Mouse (Mus musculus) testis, adult 2 months (tissue): ENCODE results near the gene Wdr78. TPM values are rescaled to one million over a fixed set of nuclear protein-coding genes. Genes with fewer than 3 reads are reported as not detected.

Experiments
- H3K27ac ChIP-seq: fragments of 200-500 bp; 2 replicates; pipeline ENCODE4 v1.5.1; 2012; ENCODE audit warnings: low read depth, low read length; ENCODE audit not compliant: control insufficient read depth, insufficient read depth
- H3K27me3 ChIP-seq: fragments of 200-500 bp; 2 replicates; pipeline ENCODE4 v1.6.1; 2012; ENCODE audit warnings: mild to moderate bottlenecking, low read length, moderate library complexity; ENCODE audit not compliant: control insufficient read depth, insufficient read depth
- H3K36me3 ChIP-seq: fragments of 200-500 bp; 2 replicates; pipeline ENCODE4 v1.6.1; 2012; ENCODE audit warnings: mild to moderate bottlenecking, low read length; ENCODE audit not compliant: control insufficient read depth, insufficient read depth
- H3K4me1 ChIP-seq: fragments of 200-500 bp; 2 replicates; pipeline ENCODE4 v1.6.1; 2012; ENCODE audit warnings: low read length; ENCODE audit not compliant: control insufficient read depth, insufficient read depth
- H3K4me3 ChIP-seq: fragments of 200-500 bp; 2 replicates; pipeline ENCODE4 v1.5.1; 2012; ENCODE audit warnings: low read depth, mild to moderate bottlenecking, low read length, moderate library complexity, mixed read lengths; ENCODE audit not compliant: control insufficient read depth
- CTCF ChIP-seq: fragments of 200-500 bp; IDR thresholded peaks from 2 replicates; pipeline ENCODE4 v1.5.1; 2012; ENCODE audit warnings: low read depth, mild to moderate bottlenecking, inconsistent platforms, low read length, moderate library complexity; ENCODE audit not compliant: control insufficient read depth, insufficient read depth, insufficient replicate concordance
- POLR2A ChIP-seq: fragments of 200-500 bp; IDR thresholded peaks from 2 replicates; pipeline ENCODE4 v1.6.1; 2012; ENCODE audit warnings: low read depth, mild to moderate bottlenecking, inconsistent platforms, low read length, moderate library complexity; ENCODE audit not compliant: control insufficient read depth
- polyA plus RNA-seq: library from polyadenylated mRNA; depleted of rRNA; stranded (reverse); fragments of >200 nt; gene quantifications from 2 replicates; pipeline ENCODE4 v1.2.3, GENCODE M21; 2012; rRNA removed

Gene Wdr78
- polyA plus RNA-seq, 1 experiment = 25.2 TPM

DNA sequence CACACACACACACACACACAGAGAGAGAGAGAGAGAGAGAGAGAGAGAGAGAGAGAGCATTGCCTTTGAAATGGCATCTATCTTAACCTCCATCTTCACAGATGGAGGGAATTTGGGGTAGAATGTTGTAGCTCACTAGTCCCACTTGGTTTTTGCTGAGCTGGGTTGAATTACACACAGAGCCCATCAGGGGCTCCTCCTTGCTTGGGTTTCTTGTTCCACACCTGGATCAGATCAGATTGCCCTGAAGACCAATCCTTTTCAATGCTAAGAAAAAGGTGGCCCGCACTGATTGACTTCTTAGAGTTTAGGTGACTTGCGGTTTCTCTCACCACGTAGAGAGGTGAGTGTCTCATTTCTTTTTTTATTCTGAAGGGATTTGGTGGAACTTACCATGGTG lies 122.7 kb downstream of the Wdr78 start:
- TF ChIP-seq POLR2A (no peak), CTCF (no peak)
- Histone ChIP-seq H3K36me3 (no peaks in the 10 kb centered on the region), H3K27ac (no peak overlapping the region)

GRCm38 (mm10) chr4:102990595-102991340 lies 123.6 kb downstream of the Wdr78 start:
- no peak overlapping the region for H3K27ac ChIP-seq
- H3K4me3 ChIP-seq = no peak overlapping the region
- no peak for TF ChIP-seq CTCF
- no peak for TF ChIP-seq POLR2A
- peaks cover 2% of the 10 kb centered on the region; the same call in 1 of the 2 replicates for H3K4me1 ChIP-seq
- H3K27me3 ChIP-seq = no peaks in the 10 kb centered on the region
- no peaks in the 10 kb centered on the region for H3K36me3 ChIP-seq

More for the DNA sequence above, 122.7 kb downstream of the Wdr78 start:
- H3K4me1 ChIP-seq = no peaks in the 10 kb centered on the region
- H3K4me3 ChIP-seq = no peak overlapping the region
- no peaks in the 10 kb centered on the region for H3K27me3 ChIP-seq

GRCm38 (mm10) chr4:102990016-102990415 lies 124.3 kb downstream of the Wdr78 start:
- H3K27ac ChIP-seq = no peak overlapping the region
- H3K36me3 ChIP-seq = no peaks in the 10 kb centered on the region
- H3K27me3 ChIP-seq = no peaks in the 10 kb centered on the region
- TF ChIP-seq CTCF (no peak), POLR2A (no peak)
- no peak overlapping the region for H3K4me3 ChIP-seq
- peaks cover 2% of the 10 kb centered on the region for H3K4me1 ChIP-seq

GRCm38 (mm10) chr4:102989391-102989790 lies 125.0 kb downstream of the Wdr78 start:
- H3K4me3 ChIP-seq = no peak overlapping the region
- no peaks in the 10 kb centered on the region for H3K36me3 ChIP-seq
- TF ChIP-seq POLR2A (no peak), CTCF (no peak)
- peaks cover 2% of the 10 kb centered on the region for H3K4me1 ChIP-seq
- H3K27me3 ChIP-seq = no peaks in the 10 kb centered on the region
- H3K27ac ChIP-seq = no peak overlapping the region

- Histone ChIP-seq H3K4me1 (peaks cover 2% of the 10 kb centered on the region), H3K27me3 (no peaks in the 10 kb centered on the region)
- TF ChIP-seq POLR2A = no peak
- TF ChIP-seq CTCF = no peak
Measured at GRCm38 (mm10) chr4:102988526-102988925, 125.8 kb downstream of the Wdr78 start.

More at GRCm38 (mm10) chr4:102988526-102988925, 125.8 kb downstream of the Wdr78 start:
- H3K27ac ChIP-seq = no peak overlapping the region
- no peaks in the 10 kb centered on the region for H3K36me3 ChIP-seq
- H3K4me3 ChIP-seq = no peak overlapping the region

Other genes with a start within 250 kb of the Wdr78 start
- 334 and 417 TPM in 2 replicates for gene Tctex1d1, start 135.9 kb downstream of the Wdr78 start, polyA plus RNA-seq
- 2.4 and 3.0 TPM in 2 replicates for gene Insl5, start 87.7 kb downstream of the Wdr78 start, polyA plus RNA-seq
- 14.3 and 15.8 TPM in 2 replicates for gene Mier1, start 165 bp downstream of the Wdr78 start, polyA plus RNA-seq
- 3.4 and 5.5 TPM in 2 replicates for gene Slc35d1, start 100.6 kb upstream of the Wdr78 start, polyA plus RNA-seq
- gene 4921539E11Rik, start 176.3 kb upstream of the Wdr78 start, polyA plus RNA-seq = 21.2 and 25.5 TPM in 2 replicates
- 1.9 and 2.3 TPM in 2 replicates for gene Oma1, start 199.3 kb upstream of the Wdr78 start, polyA plus RNA-seq